Mouse (Mus musculus) megakaryocyte, embryonic 14.5 days (primary cell): ENCODE data around the gene Yju2.

Experiments used
- FLI1 ChIP-seq: IDR thresholded peaks from 2 replicates; pipeline ENCODE4 v1.6.1; 2012; ENCODE audit warnings: low read length, inconsistent platforms, mixed read lengths
- GATA1 ChIP-seq: IDR thresholded peaks from 3 replicates; pipeline ENCODE4 v1.6.1; 2012; ENCODE audit warnings: mixed read lengths, low read length, inconsistent platforms, borderline replicate concordance

DNA sequence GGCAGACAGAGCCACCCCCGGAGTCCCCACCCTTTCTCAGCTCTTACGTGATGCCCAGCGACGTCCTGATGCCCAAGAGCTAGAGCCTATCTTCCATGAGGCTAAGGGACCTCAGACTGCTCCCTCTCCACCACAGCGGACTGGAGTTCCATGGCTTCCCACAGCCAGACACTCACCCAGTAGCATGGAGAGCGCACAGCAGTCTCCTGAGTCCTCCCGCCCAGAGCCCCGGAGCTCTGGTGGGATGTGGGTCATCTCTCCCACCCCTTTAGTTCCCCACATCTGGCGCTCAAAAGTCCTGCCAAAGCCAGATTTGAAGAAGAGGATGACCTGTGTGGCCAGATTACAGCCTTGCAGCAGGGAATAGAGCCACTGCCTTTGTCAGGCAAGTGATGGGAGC, 8.3 kb upstream of the Yju2 start:
- no peak for TF ChIP-seq GATA1
- no peak for TF ChIP-seq FLI1
